In the genomic region with DNA sequence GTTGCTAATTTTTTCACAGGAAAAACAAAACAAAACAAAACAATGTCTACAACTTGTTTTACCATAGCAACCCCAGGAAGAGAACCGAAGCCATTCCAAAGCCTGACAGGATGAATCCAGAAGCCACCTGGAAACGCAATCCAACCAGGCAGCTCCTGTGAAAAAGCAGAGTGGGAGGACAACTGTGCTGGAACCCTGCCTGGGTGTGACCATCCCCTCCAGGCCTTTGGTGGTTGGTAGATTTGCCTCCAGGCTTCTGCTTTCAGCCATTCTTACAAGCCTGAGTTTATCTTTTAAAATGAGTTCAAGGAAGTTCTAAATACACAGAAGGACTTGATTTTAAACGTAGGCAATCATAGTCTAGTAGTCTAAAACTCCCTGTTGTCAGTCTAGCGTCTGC, we compare ENCODE assay signal across 12 mouse cellular contexts. TPM values are rescaled to one million over a fixed set of nuclear protein-coding genes. Genes with fewer than 3 reads are reported as not detected.
DNase-seq lines count a peak whose midpoint lies in the region; ATAC-seq and TF ChIP-seq lines count a peak whose summit lies in the region.
"Had no signal": no experiment of that assay in that cellular context is flagged by ENCODE, and none has a peak within 500 bp of the region (broad histone marks: within the 10 kb centered on the region; RNA-seq: fewer than 3 reads in every experiment).

No protein-coding gene starts in this region.

- intact Hi-C loops in left cerebral cortex, adult 2 months (cut with DNase I): no loop called here

- H3K9me3 ChIP-seq in heart, embryonic 14.5 days (ENCODE audit: control insufficient read depth, low read length): no peaks in the 10 kb centered on the region
- no peaks in the 10 kb centered on the region for H3K9me3 ChIP-seq in liver, embryonic 14.5 days (ENCODE audit: control insufficient read depth, low read length)
- H3K9me3 ChIP-seq: embryonic facial prominence, embryonic 15.5 days; hindbrain, embryonic 12.5 days had no signal

- H3K9ac ChIP-seq in heart, embryonic 14.5 days (ENCODE audit: low read length): peak overlapping the region; percentile 52
- H3K9ac ChIP-seq in liver, embryonic 14.5 days (replicated peaks): peak overlapping the region; percentile 87
- H3K9ac ChIP-seq: embryonic facial prominence, embryonic 15.5 days; hindbrain, embryonic 12.5 days had no signal

- no peak for DNase-seq in frontal cortex, postnatal 10 days (ENCODE audit: low spot score in 2 of 2)
- no peak for DNase-seq in left cerebral cortex, adult 2 months (ENCODE audit: extremely low spot score in 1 of 2, low spot score in 2 of 2)
- DNase-seq in left cerebral cortex, adult 11 months (ENCODE audit: low spot score): no peak
- DNase-seq in liver, embryonic 14.5 days (ENCODE audit: low read depth in 3 of 3, low spot score in 3 of 3): no peak
- DNase-seq in thymus, postnatal 36 days: no peak
- no peak for DNase-seq in thymus, postnatal 0 days (ENCODE audit: low spot score)
- DNase-seq: cerebellum, postnatal 25 days; kidney, adult 8-10 months had no signal

- no peaks in the 10 kb centered on the region for H3K36me3 ChIP-seq in heart, embryonic 14.5 days (ENCODE audit: control insufficient read depth, insufficient read depth, low read length)
- no peaks in the 10 kb centered on the region for H3K36me3 ChIP-seq in liver, embryonic 14.5 days (replicated peaks; ENCODE audit: control insufficient read depth, insufficient read depth, low read depth)
- H3K36me3 ChIP-seq: embryonic facial prominence, embryonic 15.5 days; hindbrain, embryonic 12.5 days had no signal

- WGBS in heart, embryonic 14.5 days: 50% methylated on average over 4 of the region's 4 CpGs
- 52% methylated on average over 4 of the region's 4 CpGs for WGBS in liver, embryonic 14.5 days (ENCODE audit: insufficient replicate concordance)

- no peak for TF ChIP-seq CTCF in left cerebral cortex, adult 2 months (IDR thresholded peaks at IDR 0.05)
- no peak for TF ChIP-seq CTCF in liver, embryonic 14.5 days (IDR thresholded peaks at IDR 0.05; ENCODE audit: low read depth)

- peak overlapping the region; percentile 8; the same call in 1 of the 2 replicates for H3K27ac ChIP-seq in left cerebral cortex, adult 2 months
- peak overlapping the region; percentile 97 to 98 for H3K27ac ChIP-seq in heart, embryonic 14.5 days (replicated peaks in 1 of 2; ENCODE audit: control insufficient read depth in 1 of 2, insufficient read depth in 1 of 2, low read depth in 2 of 2, low read length in 2 of 2)
- H3K27ac ChIP-seq in liver, embryonic 14.5 days: peak overlapping the region; percentile 96
- H3K27ac ChIP-seq: embryonic facial prominence, embryonic 15.5 days; hindbrain, embryonic 12.5 days had no signal

- peak overlapping the region; percentile 66; the same call in 1 of the 2 replicates for H3K4me2 ChIP-seq in heart, embryonic 14.5 days (ENCODE audit: low read length)
- peak overlapping the region; percentile 79 for H3K4me2 ChIP-seq in liver, embryonic 14.5 days (ENCODE audit: low read depth)
- H3K4me2 ChIP-seq: embryonic facial prominence, embryonic 15.5 days; hindbrain, embryonic 12.5 days had no signal

- no peak for TF ChIP-seq EP300 in liver, embryonic 14.5 days (IDR thresholded peaks at IDR 0.05; ENCODE audit: low read depth)

- H3K27me3 ChIP-seq in heart, embryonic 14.5 days (ENCODE audit: control insufficient read depth, insufficient read depth, low read length): no peaks in the 10 kb centered on the region
- no peaks in the 10 kb centered on the region for H3K27me3 ChIP-seq in liver, embryonic 14.5 days (ENCODE audit: control insufficient read depth, insufficient read depth, low read length)
- H3K27me3 ChIP-seq: embryonic facial prominence, embryonic 15.5 days; hindbrain, embryonic 12.5 days had no signal

- peaks cover 29 to 55% of the 10 kb centered on the region in 2 experiments for H3K4me1 ChIP-seq in heart, embryonic 14.5 days (ENCODE audit: control insufficient read depth in 2 of 2, insufficient read depth in 2 of 2, low read length in 2 of 2)
- H3K4me1 ChIP-seq in liver, embryonic 14.5 days (replicated peaks; ENCODE audit: control insufficient read depth in 2 of 2, insufficient read depth in 2 of 2, low read length in 1 of 2): peaks cover 43 to 61% of the 10 kb centered on the region in 2 experiments
- H3K4me1 ChIP-seq: hindbrain, embryonic 12.5 days had no signal

- no peak overlapping the region for H3K4me3 ChIP-seq in left cerebral cortex, adult 2 months
- H3K4me3 ChIP-seq in heart, embryonic 14.5 days (ENCODE audit: control insufficient read depth in 1 of 2, insufficient read depth in 1 of 2, low read depth in 1 of 2, low read length in 2 of 2): no peak overlapping the region
- peak overlapping the region; percentile 66 to 78 for H3K4me3 ChIP-seq in liver, embryonic 14.5 days (ENCODE audit: insufficient read depth in 1 of 2, low read depth in 2 of 2, low read length in 2 of 2)
- H3K4me3 ChIP-seq: embryonic facial prominence, embryonic 15.5 days; hindbrain, embryonic 12.5 days had no signal

- peak; percentile 35; the same call in 1 of the 2 replicates for ATAC-seq in frontal cortex, adult (ENCODE audit: low TSS enrichment)
- ATAC-seq in heart, embryonic 14.5 days (ENCODE audit: insufficient number of reproducible peaks, insufficient read depth, low FRiP score, low read depth): no peak
- no peak for ATAC-seq in liver, embryonic 14.5 days (ENCODE audit: insufficient read depth)

RNA-seq across cellular contexts. Expression of a gene that starts 4.2 kb away (rescaled TPM):
- 1 to 10 TPM; 3.6 to 5.2 TPM for total RNA-seq in left cerebral cortex, adult 2 months (2021)
- polyA plus RNA-seq in heart, embryonic 14.5 days (2014; fragmentation: Nextera tagmentation; extraction: Ambion mirVana): 244 and 271 TPM in 2 replicates
- polyA plus RNA-seq in liver, embryonic 14.5 days (2012; rRNA removed): 33.0 and 42.1 TPM in 2 replicates
- 48.7 and 53.1 TPM in 2 replicates for polyA plus RNA-seq in liver, embryonic 14.5 days (2014; fragmentation: Nextera tagmentation; extraction: Ambion mirVana)
- 0.20 and 0.44 TPM in 2 replicates for polyA plus RNA-seq in thymus, postnatal 0 days (2015; fragmentation: Nextera tagmentation; extraction: Ambion mirVana)

RNA-seq across cellular contexts. Expression of a gene that starts 50.7 kb away (rescaled TPM):
- 10 to 100 TPM in 1 of 2 experiments, 1 to 10 TPM in 1; 9.0 to 13.2 TPM for total RNA-seq in left cerebral cortex, adult 2 months (2021)
- polyA plus RNA-seq in heart, embryonic 14.5 days (2014; fragmentation: Nextera tagmentation; extraction: Ambion mirVana): 58.9 and 62.5 TPM in 2 replicates
- 5.4 and 7.0 TPM in 2 replicates for polyA plus RNA-seq in liver, embryonic 14.5 days (2012; rRNA removed)
- 15.4 and 17.1 TPM in 2 replicates for polyA plus RNA-seq in liver, embryonic 14.5 days (2014; fragmentation: Nextera tagmentation; extraction: Ambion mirVana)
- 57.4 and 58.7 TPM in 2 replicates for polyA plus RNA-seq in thymus, postnatal 0 days (2015; fragmentation: Nextera tagmentation; extraction: Ambion mirVana)

Comparison
In these comparisons a context has a peak if more than half of its experiments do, and no peak if none do; other contexts are left out.
1. H3K27ac ChIP-seq: peak in every context shown above with its lines; median percentile 98 in heart, embryonic 14.5 days; 96 in liver, embryonic 14.5 days; 8 in left cerebral cortex, adult 2 months.
2. H3K4me3 ChIP-seq: peak in liver, embryonic 14.5 days (2 of 2); none in left cerebral cortex, adult 2 months (single experiment) and heart, embryonic 14.5 days (0 of 2).
3. RNA of a gene that starts 4.2 kb away (polyA plus RNA-seq): 244 to 271 TPM in heart, embryonic 14.5 days and 33.0 to 53.1 TPM in liver, embryonic 14.5 days; 0.20 to 0.44 TPM in thymus, postnatal 0 days; every median in the first group is over 10 times any median in the second.